Mouse (Mus musculus) hindbrain, embryonic 10.5 days (tissue): ENCODE measurements around the gene Orm3. TPM values are rescaled to one million over a fixed set of nuclear protein-coding genes. Genes with fewer than 3 reads are reported as not detected.

Experiments used
- DNase-seq: peaks from one replicate; pipeline ENCODE4 v3.0.0-alpha.2; 2017; ENCODE audit warnings: low spot score
- H3K27ac ChIP-seq: fragments of 300-500 bp; sonication (generic); 2 replicates; pipeline ENCODE4 v1.5.1; 2016; ENCODE audit warnings: mild to moderate bottlenecking, moderate library complexity
- H3K27me3 ChIP-seq: fragments of 300-500 bp; sonication (generic); 2 replicates; pipeline ENCODE4 v1.6.1; 2016; ENCODE audit warnings: mild to moderate bottlenecking; ENCODE audit not compliant: poor library complexity, insufficient read depth, severe bottlenecking
- H3K36me3 ChIP-seq: fragments of 300-500 bp; sonication (generic); 2 replicates; pipeline ENCODE4 v1.6.1; 2016; ENCODE audit warnings: mild to moderate bottlenecking, moderate library complexity
- H3K4me1 ChIP-seq: fragments of 300-500 bp; sonication (generic); replicated peaks from 2 replicates; pipeline ENCODE4 v1.6.1; 2016; ENCODE audit warnings: mild to moderate bottlenecking
- H3K4me3 ChIP-seq: fragments of 300-500 bp; sonication (generic); 2 replicates; pipeline ENCODE4 v1.5.1; 2016; ENCODE audit warnings: mild to moderate bottlenecking, moderate library complexity
- H3K9me3 ChIP-seq: fragments of 300-500 bp; sonication (generic); 2 replicates; pipeline ENCODE4 v1.6.1; 2016; ENCODE audit warnings: mild to moderate bottlenecking, moderate library complexity
- WGBS: fragments of 180-500 bp; shearing (Covaris S2); methylation state at CpG from one replicate; pipeline ENCODE4 v1.1.7; 2016; 5-methylcytosine and 5-hydroxymethylcytosine counted together
- polyA plus RNA-seq: library from polyadenylated mRNA; unstranded; fragments of >200 nt; fragmentation: Nextera tagmentation; extraction: Ambion mirVana; gene quantifications from 2 replicates; pipeline ENCODE4 v1.2.1, GENCODE M21; 2016

Orm3 gene
- polyA plus RNA-seq, 1 experiment from 2014 or later: not detected

- WGBS: 75% methylated on average over 11 of the region's 11 CpGs
- Histone ChIP-seq H3K9me3 (no peaks in the 10 kb centered on the region), H3K4me1 (peaks cover 44% of the 10 kb centered on the region), H3K4me3 (no peak overlapping the region), H3K27ac (peak overlapping the region; percentile 56; the same call in 1 of the 2 replicates), H3K27me3 (no peaks in the 10 kb centered on the region), H3K36me3 (peaks cover 41% of the 10 kb centered on the region)
- no peak for DNase-seq
Measured at GRCm38 (mm10) chr4:63398854-63399609, 43.1 kb downstream of the Orm3 start.

GRCm38 (mm10) chr4:63399691-63400270 lies 43.8 kb downstream of the Orm3 start:
- peak overlapping the region; percentile 56; the same call in 1 of the 2 replicates for H3K27ac ChIP-seq
- peaks cover 33% of the 10 kb centered on the region for H3K36me3 ChIP-seq
- DNase-seq: no peak
- no peaks in the 10 kb centered on the region for H3K27me3 ChIP-seq
- H3K4me1 ChIP-seq: peaks cover 51% of the 10 kb centered on the region
- H3K4me3 ChIP-seq: no peak overlapping the region
- WGBS: 65% methylated on average over 8 of the region's 8 CpGs
- no peaks in the 10 kb centered on the region for H3K9me3 ChIP-seq

- 0 out of 2 replicates have a peak overlapping the region, but pooled peaks have one; percentile 23 for H3K27ac ChIP-seq
- no peaks in the 10 kb centered on the region for H3K9me3 ChIP-seq
- H3K4me1 ChIP-seq: peaks cover 61% of the 10 kb centered on the region
- H3K4me3 ChIP-seq: no peak overlapping the region
- no peak for DNase-seq
- WGBS: 93% methylated on average over 18 of the region's 18 CpGs
- peaks cover 24% of the 10 kb centered on the region for H3K36me3 ChIP-seq
- no peaks in the 10 kb centered on the region for H3K27me3 ChIP-seq
Measured at GRCm38 (mm10) chr4:63400541-63401306, 44.8 kb downstream of the Orm3 start.

- H3K27me3 ChIP-seq: no peaks in the 10 kb centered on the region
- H3K36me3 ChIP-seq: peaks cover 15% of the 10 kb centered on the region
- no peak overlapping the region for H3K4me3 ChIP-seq
- 90% methylated on average over 6 of the region's 6 CpGs for WGBS
- H3K4me1 ChIP-seq: peaks cover 65% of the 10 kb centered on the region
- H3K27ac ChIP-seq: no peak overlapping the region
- no peak for DNase-seq
- H3K9me3 ChIP-seq: no peaks in the 10 kb centered on the region
Measured at GRCm38 (mm10) chr4:63401620-63402019, 45.7 kb downstream of the Orm3 start.

- peaks cover 14% of the 10 kb centered on the region for H3K36me3 ChIP-seq
- H3K27ac ChIP-seq: peak overlapping the region; percentile 90
- H3K27me3 ChIP-seq: no peaks in the 10 kb centered on the region
- WGBS: 92% methylated on average over 10 of the region's 10 CpGs
- no peak for DNase-seq
- H3K9me3 ChIP-seq: no peaks in the 10 kb centered on the region
- H3K4me3 ChIP-seq: 0 out of 2 replicates have a peak overlapping the region, but pooled peaks have one; percentile 40
- peaks cover 65% of the 10 kb centered on the region for H3K4me1 ChIP-seq
Measured at GRCm38 (mm10) chr4:63402056-63402455, 46.1 kb downstream of the Orm3 start.

GRCm38 (mm10) chr4:63402558-63402957 lies 46.6 kb downstream of the Orm3 start:
- H3K27me3 ChIP-seq: no peaks in the 10 kb centered on the region
- peak overlapping the region; percentile 40 for H3K4me3 ChIP-seq
- DNase-seq: peak; percentile 12
- peaks cover 9% of the 10 kb centered on the region for H3K36me3 ChIP-seq
- peaks cover 65% of the 10 kb centered on the region for H3K4me1 ChIP-seq
- H3K27ac ChIP-seq: peak overlapping the region; percentile 90
- 74% methylated on average over 6 of the region's 6 CpGs for WGBS
- H3K9me3 ChIP-seq: no peaks in the 10 kb centered on the region

GRCm38 (mm10) chr4:63403040-63403959 lies 47.3 kb downstream of the Orm3 start, which contains the start of gene Akna:
TSS of gene Akna (minus strand) at chr4:63403354.
- H3K9me3 ChIP-seq: no peaks in the 10 kb centered on the region
- peak within 1 kb of the TSS; percentile 90 for H3K27ac ChIP-seq
- 18% methylated on average over 17 of the region's 17 CpGs for WGBS
- peak; percentile 80 for DNase-seq
- 0 out of 2 replicates have a peak, but pooled peaks cover 4% of the 10 kb centered on the region for H3K36me3 ChIP-seq
- H3K27me3 ChIP-seq: no peaks in the 10 kb centered on the region
- peaks cover 72% of the 10 kb centered on the region for H3K4me1 ChIP-seq
- H3K4me3 ChIP-seq: peak within 1 kb of the TSS; percentile 40

- WGBS: 73% methylated on average over 7 of the region's 7 CpGs
- H3K4me3 ChIP-seq: no peak overlapping the region
- H3K27me3 ChIP-seq: no peaks in the 10 kb centered on the region
- peak overlapping the region; percentile 90 for H3K27ac ChIP-seq
- 0 out of 2 replicates have a peak, but pooled peaks cover 4% of the 10 kb centered on the region for H3K36me3 ChIP-seq
- no peaks in the 10 kb centered on the region for H3K9me3 ChIP-seq
- no peak for DNase-seq
- H3K4me1 ChIP-seq: peaks cover 79% of the 10 kb centered on the region
Measured at GRCm38 (mm10) chr4:63404205-63404604, 48.2 kb downstream of the Orm3 start.

- Histone ChIP-seq H3K4me1 (peaks cover 79% of the 10 kb centered on the region), H3K36me3 (0 out of 2 replicates have a peak, but pooled peaks cover 4% of the 10 kb centered on the region), H3K27me3 (no peaks in the 10 kb centered on the region), H3K27ac (peak overlapping the region; percentile 90), H3K9me3 (no peaks in the 10 kb centered on the region), H3K4me3 (no peak overlapping the region)
- 38% methylated on average over 7 of the region's 7 CpGs for WGBS
- DNase-seq: peak; percentile 31
Measured at GRCm38 (mm10) chr4:63405051-63405450, 49.1 kb downstream of the Orm3 start.

GRCm38 (mm10) chr4:63405683-63406082 lies 49.7 kb downstream of the Orm3 start:
- Histone ChIP-seq H3K9me3 (no peaks in the 10 kb centered on the region), H3K4me3 (no peak overlapping the region), H3K27me3 (no peaks in the 10 kb centered on the region), H3K4me1 (peaks cover 81% of the 10 kb centered on the region), H3K27ac (peak overlapping the region; percentile 90), H3K36me3 (0 out of 2 replicates have a peak, but pooled peaks cover 2% of the 10 kb centered on the region)
- DNase-seq: no peak
- 62% methylated on average over 4 of the region's 4 CpGs for WGBS

GRCm38 (mm10) chr4:63408247-63408646 lies 52.3 kb downstream of the Orm3 start:
- no peaks in the 10 kb centered on the region for H3K27me3 ChIP-seq
- peak overlapping the region; percentile 67; the same call in 1 of the 2 replicates for H3K4me3 ChIP-seq
- H3K36me3 ChIP-seq: no peaks in the 10 kb centered on the region
- 69% methylated on average over 7 of the region's 7 CpGs for WGBS
- H3K9me3 ChIP-seq: no peaks in the 10 kb centered on the region
- DNase-seq: no peak
- H3K27ac ChIP-seq: 0 out of 2 replicates have a peak overlapping the region, but pooled peaks have one; percentile 88
- H3K4me1 ChIP-seq: peaks cover 63% of the 10 kb centered on the region
